Mouse (Mus musculus) stomach, embryonic 15.5 days (tissue): Measurements from ENCODE around the gene Tk2. TPM values are rescaled to one million over a fixed set of nuclear protein-coding genes. Genes with fewer than 3 reads are reported as not detected.

Experiments
- ATAC-seq: fragments of 200-750 bp; cut with Nextera tagmentation; 2 replicates; pipeline ENCODE4 v1.8.0; 2017; ENCODE audit warnings: low read depth, moderate number of reproducible peaks, moderate TSS enrichment; ENCODE audit not compliant: insufficient read depth, low FRiP score
- H3K27ac ChIP-seq: fragments of 300-500 bp; sonication (generic); 2 replicates; pipeline ENCODE4 v1.5.1; 2015; ENCODE audit warnings: mild to moderate bottlenecking, inconsistent platforms
- H3K27me3 ChIP-seq: fragments of 300-500 bp; sonication (generic); replicated peaks from 2 replicates; pipeline ENCODE4 v1.6.1; 2015; ENCODE audit warnings: inconsistent platforms
- H3K36me3 ChIP-seq: fragments of 300-500 bp; sonication (generic); 2 replicates; pipeline ENCODE4 v1.6.1; 2015; ENCODE audit warnings: inconsistent platforms
- H3K4me1 ChIP-seq: fragments of 300-500 bp; sonication (generic); 2 replicates; pipeline ENCODE4 v1.6.1; 2015; ENCODE audit warnings: inconsistent platforms
- H3K4me2 ChIP-seq: fragments of 300-500 bp; sonication (generic); 2 replicates; pipeline ENCODE4 v1.6.1; 2015; ENCODE audit warnings: mild to moderate bottlenecking, inconsistent platforms
- H3K4me3 ChIP-seq: fragments of 300-500 bp; sonication (generic); replicated peaks from 2 replicates; pipeline ENCODE4 v1.5.1; 2015; ENCODE audit warnings: inconsistent platforms
- H3K9ac ChIP-seq: fragments of 300-500 bp; sonication (generic); 2 replicates; pipeline ENCODE4 v1.6.1; 2015; ENCODE audit warnings: inconsistent platforms
- H3K9me3 ChIP-seq: fragments of 300-500 bp; sonication (generic); 2 replicates; pipeline ENCODE4 v1.6.1; 2016; ENCODE audit warnings: inconsistent platforms
- WGBS: fragments of 180-500 bp; shearing (Covaris S2); methylation state at CpG from one replicate; pipeline ENCODE4 v1.1.7; 2015; 5-methylcytosine and 5-hydroxymethylcytosine counted together
- polyA plus RNA-seq: library from polyadenylated mRNA; unstranded; fragments of >200 nt; fragmentation: Nextera tagmentation; extraction: Ambion mirVana; gene quantifications from 2 replicates; pipeline ENCODE4 v1.2.1, GENCODE M21; 2015

Tk2 gene
- polyA plus RNA-seq, 1 experiment from 2014 or later: 16.3 TPM

DNA sequence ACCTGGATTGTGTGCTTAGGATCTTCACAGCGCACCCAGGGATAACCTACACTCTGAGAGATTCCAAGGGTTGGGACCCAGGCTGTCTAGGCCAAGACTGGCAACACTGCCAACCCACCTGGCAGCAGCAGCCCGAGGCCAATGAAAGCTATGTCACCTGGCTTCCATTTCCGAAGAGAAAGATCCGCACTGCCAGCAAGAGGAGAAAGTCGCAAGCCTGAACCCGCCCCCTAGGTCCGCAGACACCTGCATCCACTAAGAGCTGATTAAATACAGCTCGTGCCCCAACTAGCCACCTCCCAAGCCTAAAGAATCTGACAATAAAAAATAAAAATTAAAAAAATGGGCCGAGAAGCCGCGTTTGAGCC lies 466 bp downstream of the Tk2 start:
- 4% methylated on average over 11 of the region's 11 CpGs for WGBS
- Histone ChIP-seq H3K27me3 (no peaks in the 10 kb centered on the region), H3K27ac (peak overlapping the region; percentile 62; the same call in 1 of the 2 replicates), H3K36me3 (no peaks in the 10 kb centered on the region), H3K4me1 (peaks cover 13% of the 10 kb centered on the region), H3K4me3 (peak overlapping the region; percentile 86), H3K9me3 (no peaks in the 10 kb centered on the region), H3K4me2 (peak overlapping the region; percentile 82), H3K9ac (peak overlapping the region; percentile 64)
- ATAC-seq: no peak; the same call in 1 of the 2 replicates

DNA sequence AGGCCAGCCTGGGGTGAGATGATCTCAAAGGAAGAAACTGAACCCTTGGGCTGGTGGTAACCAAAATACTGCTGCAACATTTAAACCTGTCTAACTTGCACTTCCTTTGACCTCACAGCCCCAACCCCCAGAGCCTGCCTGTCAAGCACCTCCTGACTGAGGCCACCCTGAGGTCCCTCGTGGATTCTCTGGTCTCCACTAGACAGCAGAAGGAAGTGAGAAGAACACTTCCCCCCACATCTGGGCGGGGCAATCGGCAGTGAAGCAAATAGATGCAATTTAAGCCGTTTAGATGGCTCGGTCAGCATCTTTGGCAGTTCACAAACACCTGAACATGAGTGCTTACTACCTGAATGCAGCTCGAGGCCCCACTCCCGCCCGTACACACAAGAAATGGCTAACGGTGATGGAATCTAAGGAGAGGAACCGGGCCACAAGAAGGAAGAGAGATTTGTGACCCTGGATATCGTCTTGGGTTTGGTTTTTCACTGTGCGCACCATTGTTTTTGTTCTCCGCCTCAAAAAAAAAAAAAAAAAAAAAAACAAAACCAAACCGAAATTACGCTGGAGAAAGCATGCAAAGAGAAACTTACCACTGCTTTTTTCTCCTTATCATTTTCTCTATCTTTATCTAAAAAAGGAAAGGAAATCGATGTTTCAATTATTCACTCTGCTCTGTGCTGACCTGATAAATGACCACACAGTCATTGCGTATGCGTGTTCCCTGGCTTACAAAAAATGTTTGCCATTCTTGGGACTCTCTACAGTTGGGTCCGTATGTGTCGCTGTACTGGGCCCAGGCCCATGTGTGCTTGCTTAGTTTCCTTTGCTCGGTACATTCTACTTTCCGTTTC lies 1.1 kb downstream of the Tk2 start:
- WGBS: 62% methylated on average over 22 of the region's 22 CpGs
- peak overlapping the region; percentile 86 for H3K4me3 ChIP-seq
- peak overlapping the region; percentile 82 for H3K4me2 ChIP-seq
- H3K27ac ChIP-seq: peak overlapping the region; percentile 41; the same call in 1 of the 2 replicates
- peaks cover 13% of the 10 kb centered on the region for H3K4me1 ChIP-seq
- H3K36me3 ChIP-seq: no peaks in the 10 kb centered on the region
- H3K9me3 ChIP-seq: no peaks in the 10 kb centered on the region
- H3K9ac ChIP-seq: 0 out of 2 replicates have a peak overlapping the region, but pooled peaks have one; percentile 64
- ATAC-seq: no peak
- no peaks in the 10 kb centered on the region for H3K27me3 ChIP-seq

- H3K27me3 ChIP-seq: no peaks in the 10 kb centered on the region
- no peak overlapping the region for H3K9ac ChIP-seq
- ATAC-seq: no peak
- WGBS: 82% methylated on average over 4 of the region's 4 CpGs
- H3K27ac ChIP-seq: no peak overlapping the region
- H3K4me2 ChIP-seq: no peak overlapping the region
- peaks cover 13% of the 10 kb centered on the region for H3K4me1 ChIP-seq
- no peaks in the 10 kb centered on the region for H3K9me3 ChIP-seq
- no peaks in the 10 kb centered on the region for H3K36me3 ChIP-seq
- no peak overlapping the region for H3K4me3 ChIP-seq
Measured at GRCm38 (mm10) chr8:104246621-104247020, 1.7 kb downstream of the Tk2 start.

DNA sequence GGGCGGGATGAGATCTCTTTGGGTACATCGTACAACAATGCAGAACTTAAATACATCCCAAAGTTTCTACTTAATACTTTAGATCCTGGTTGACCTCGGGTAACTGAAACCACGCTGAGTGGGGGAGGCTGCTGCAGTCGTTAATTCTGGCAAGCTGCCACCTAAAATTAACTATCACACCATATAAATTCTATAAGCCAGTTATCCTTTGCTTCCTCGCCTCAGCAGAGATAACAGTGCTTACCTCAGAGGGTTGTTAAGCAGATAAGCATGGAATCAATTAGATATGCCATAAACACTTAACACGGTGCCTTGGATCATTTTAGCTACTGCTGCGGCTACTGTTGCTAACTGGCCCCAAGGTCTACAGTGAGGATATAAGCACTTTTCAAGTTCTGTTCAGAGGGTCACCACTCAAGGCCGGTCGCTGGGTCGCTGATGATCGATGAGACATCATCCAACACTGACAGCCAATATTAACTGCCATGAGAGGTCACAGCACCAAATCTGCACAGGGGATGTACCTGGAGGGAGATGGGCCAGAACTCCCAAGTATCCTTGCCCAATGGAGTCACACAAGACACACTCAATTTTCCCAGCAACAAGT lies 6.2 kb downstream of the Tk2 start:
- 75% methylated on average over 12 of the region's 12 CpGs for WGBS
- H3K9me3 ChIP-seq: no peaks in the 10 kb centered on the region
- H3K4me1 ChIP-seq: peaks cover 5% of the 10 kb centered on the region; the same call in 1 of the 2 replicates
- H3K27ac ChIP-seq: no peak overlapping the region
- no peaks in the 10 kb centered on the region; the same call in 1 of the 2 replicates for H3K36me3 ChIP-seq
- no peak for ATAC-seq
- no peak overlapping the region for H3K4me3 ChIP-seq
- H3K27me3 ChIP-seq: no peaks in the 10 kb centered on the region
- no peak overlapping the region for H3K9ac ChIP-seq
- H3K4me2 ChIP-seq: no peak overlapping the region

DNA sequence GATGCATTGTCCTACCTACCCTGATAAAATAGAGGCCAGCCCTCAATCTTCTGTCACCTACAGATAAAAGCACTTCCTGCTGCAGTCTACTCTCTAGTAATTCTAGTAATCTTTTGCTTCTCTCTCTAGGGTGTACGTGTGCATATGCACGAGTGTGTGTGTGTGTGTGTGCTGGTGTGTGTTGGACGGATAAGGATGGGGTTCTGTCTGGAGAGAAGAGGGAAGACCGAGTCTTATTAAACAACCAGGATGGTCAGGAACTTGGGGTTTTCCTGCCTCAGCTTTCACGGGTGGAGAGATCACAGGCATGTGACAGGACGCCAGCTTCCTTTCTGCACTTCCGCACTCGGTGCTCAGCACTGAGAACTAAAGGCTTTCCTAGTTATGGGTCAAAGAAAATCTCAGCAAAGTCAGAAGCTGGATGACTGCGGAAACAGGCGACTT lies 8.9 kb downstream of the Tk2 start:
- Histone ChIP-seq H3K36me3 (peaks cover 9% of the 10 kb centered on the region), H3K9ac (no peak overlapping the region), H3K4me1 (no peaks in the 10 kb centered on the region), H3K9me3 (no peaks in the 10 kb centered on the region), H3K4me3 (no peak overlapping the region), H3K27ac (no peak overlapping the region), H3K4me2 (no peak overlapping the region), H3K27me3 (no peaks in the 10 kb centered on the region)
- whole genome bisulfite sequencing: 79% methylated on average over 10 of the region's 10 CpGs
- no peak; the same call in 1 of the 2 replicates for ATAC-seq

DNA sequence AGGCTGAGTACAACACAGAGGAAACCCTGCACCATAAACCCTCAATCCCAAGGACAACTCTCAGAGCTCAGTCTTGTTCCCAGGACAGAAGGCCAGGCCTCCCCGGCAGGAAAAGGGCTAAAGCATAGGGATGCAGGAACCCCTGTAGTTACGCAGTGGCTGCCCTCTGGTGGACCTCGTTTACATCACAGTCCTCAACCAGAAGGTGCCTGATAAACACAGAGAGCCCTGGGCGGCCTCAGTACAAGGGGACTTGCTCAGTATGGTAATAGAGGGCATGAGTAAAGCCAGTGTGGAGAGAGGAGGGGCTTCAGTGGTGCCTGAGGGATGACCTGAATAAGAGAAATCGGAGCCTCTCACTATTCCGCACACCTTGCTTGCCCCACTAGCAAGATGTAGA lies 13.8 kb downstream of the Tk2 start:
- no peak overlapping the region for H3K4me3 ChIP-seq
- ATAC-seq: no peak
- no peaks in the 10 kb centered on the region for H3K9me3 ChIP-seq
- 43% methylated on average over 6 of the region's 6 CpGs for WGBS
- H3K27me3 ChIP-seq: no peaks in the 10 kb centered on the region
- no peak overlapping the region for H3K27ac ChIP-seq
- no peak overlapping the region for H3K9ac ChIP-seq
- H3K36me3 ChIP-seq: peaks cover 31% of the 10 kb centered on the region
- H3K4me2 ChIP-seq: no peak overlapping the region
- no peaks in the 10 kb centered on the region for H3K4me1 ChIP-seq

DNA sequence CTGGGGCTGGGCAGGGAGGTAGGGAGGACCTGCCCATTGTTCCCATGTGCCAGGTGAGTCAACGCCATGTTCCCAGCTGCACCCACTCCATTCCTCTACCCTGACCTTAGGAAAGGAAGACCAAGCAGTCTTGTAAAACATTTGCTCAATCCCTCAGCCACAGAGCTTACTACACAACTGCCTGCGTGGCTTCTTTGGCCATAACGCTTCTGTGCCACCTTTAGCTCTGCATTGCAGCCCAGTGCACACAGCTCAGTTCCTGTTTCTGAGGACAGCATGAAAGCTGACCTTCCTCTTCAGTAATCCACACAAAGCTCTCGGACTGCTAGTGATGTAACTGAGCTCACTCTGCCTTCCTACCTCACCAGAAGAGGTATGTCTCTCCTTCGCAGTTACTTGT lies 15.4 kb downstream of the Tk2 start:
- no peak overlapping the region for H3K27ac ChIP-seq
- H3K9me3 ChIP-seq: no peaks in the 10 kb centered on the region
- no peaks in the 10 kb centered on the region for H3K27me3 ChIP-seq
- peaks cover 44% of the 10 kb centered on the region for H3K36me3 ChIP-seq
- ATAC-seq: no peak
- no peak overlapping the region for H3K4me3 ChIP-seq
- WGBS: 87% methylated on average over 5 of the region's 5 CpGs
- no peak overlapping the region for H3K9ac ChIP-seq
- no peaks in the 10 kb centered on the region for H3K4me1 ChIP-seq
- no peak overlapping the region for H3K4me2 ChIP-seq

DNA sequence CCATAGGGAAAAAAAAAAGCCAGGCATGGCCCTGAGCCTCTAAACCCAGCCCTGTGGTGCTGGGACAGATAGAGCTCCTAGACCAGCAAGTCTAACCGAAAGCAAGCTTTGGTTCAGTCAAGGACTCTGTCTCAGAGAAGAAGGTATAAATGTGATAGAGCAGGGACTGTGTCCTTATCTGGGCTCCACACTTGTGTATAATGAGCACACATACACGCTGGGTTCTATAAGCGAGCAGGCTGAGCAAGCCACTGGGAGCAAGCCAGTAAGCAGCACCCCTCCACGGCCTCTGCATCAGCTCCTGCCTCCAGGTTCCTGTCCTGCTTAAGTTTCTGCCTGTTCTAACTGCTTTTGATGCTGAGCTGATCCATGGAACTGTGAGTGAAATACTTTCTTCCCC lies 16.3 kb downstream of the Tk2 start:
- no peak overlapping the region for H3K4me2 ChIP-seq
- H3K27ac ChIP-seq: no peak overlapping the region
- H3K36me3 ChIP-seq: peaks cover 53% of the 10 kb centered on the region
- no peak for ATAC-seq
- no peak overlapping the region for H3K9ac ChIP-seq
- H3K9me3 ChIP-seq: no peaks in the 10 kb centered on the region
- no peak overlapping the region for H3K4me3 ChIP-seq
- H3K4me1 ChIP-seq: no peaks in the 10 kb centered on the region
- WGBS: 96% methylated on average over 4 of the region's 4 CpGs
- no peaks in the 10 kb centered on the region for H3K27me3 ChIP-seq

DNA sequence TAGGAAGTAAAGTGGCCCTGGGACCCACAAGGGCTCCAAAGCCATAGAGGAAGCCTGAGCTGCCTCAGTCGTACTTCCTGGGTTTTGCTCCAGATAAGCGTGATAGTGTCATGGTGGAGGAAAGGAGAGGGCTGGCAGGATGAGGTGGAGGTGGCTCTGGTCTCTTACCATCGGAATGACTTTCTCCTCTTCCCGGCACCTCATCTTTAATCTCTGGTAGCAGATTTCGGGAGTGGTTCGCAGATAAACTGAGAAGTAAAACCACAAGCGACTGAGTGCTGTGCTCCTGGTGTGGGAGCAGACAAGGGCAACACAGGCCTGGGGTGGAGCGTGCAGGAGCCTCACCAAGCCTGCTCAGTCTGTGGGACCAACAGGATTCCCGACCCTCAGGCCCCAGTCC lies 18.0 kb downstream of the Tk2 start:
- Histone ChIP-seq H3K27me3 (no peaks in the 10 kb centered on the region), H3K27ac (no peak overlapping the region), H3K9ac (no peak overlapping the region), H3K4me1 (no peaks in the 10 kb centered on the region), H3K4me2 (no peak overlapping the region), H3K36me3 (peaks cover 59% of the 10 kb centered on the region), H3K9me3 (no peaks in the 10 kb centered on the region), H3K4me3 (no peak overlapping the region)
- WGBS: 88% methylated on average over 9 of the region's 9 CpGs
- no peak for ATAC-seq

DNA sequence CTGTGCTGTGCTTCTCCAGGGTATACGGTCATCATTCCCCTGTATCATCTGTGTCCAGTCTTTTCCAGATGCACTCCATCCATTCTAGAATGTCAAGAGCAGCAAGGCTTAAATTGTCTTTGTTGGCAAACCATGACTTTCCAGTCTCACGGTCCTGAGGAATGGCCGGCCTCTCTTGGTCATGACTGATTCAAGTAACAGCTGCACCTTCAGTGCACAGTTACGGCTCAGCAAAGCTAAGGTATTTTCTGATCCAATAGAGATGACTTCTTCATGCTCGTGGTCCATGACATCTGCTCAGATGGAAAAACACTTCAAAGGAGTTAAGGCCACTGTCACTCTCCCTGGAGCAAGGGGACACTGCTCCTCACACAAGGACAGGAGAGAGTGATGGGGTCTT lies 21.3 kb downstream of the Tk2 start:
- no peak overlapping the region for H3K4me2 ChIP-seq
- ATAC-seq: no peak
- H3K4me1 ChIP-seq: no peaks in the 10 kb centered on the region
- WGBS: 89% methylated on average over 5 of the region's 5 CpGs
- peaks cover 50% of the 10 kb centered on the region for H3K36me3 ChIP-seq
- H3K4me3 ChIP-seq: no peak overlapping the region
- no peaks in the 10 kb centered on the region for H3K27me3 ChIP-seq
- H3K9ac ChIP-seq: no peak overlapping the region
- no peak overlapping the region for H3K27ac ChIP-seq
- no peaks in the 10 kb centered on the region for H3K9me3 ChIP-seq

- no peaks in the 10 kb centered on the region for H3K27me3 ChIP-seq
- WGBS: 40% methylated on average over 5 of the region's 5 CpGs
- no peaks in the 10 kb centered on the region for H3K9me3 ChIP-seq
- H3K9ac ChIP-seq: no peak overlapping the region
- no peak overlapping the region for H3K4me2 ChIP-seq
- no peaks in the 10 kb centered on the region for H3K4me1 ChIP-seq
- H3K27ac ChIP-seq: no peak overlapping the region
- no peak overlapping the region for H3K4me3 ChIP-seq
- ATAC-seq: no peak
- peaks cover 3% of the 10 kb centered on the region; the same call in 1 of the 2 replicates for H3K36me3 ChIP-seq
Measured at GRCm38 (mm10) chr8:104219806-104220205, 28.6 kb downstream of the Tk2 start.

GRCm38 (mm10) chr8:104219079-104219478 lies 29.3 kb downstream of the Tk2 start:
- Histone ChIP-seq H3K4me1 (no peaks in the 10 kb centered on the region), H3K4me3 (no peak overlapping the region), H3K36me3 (no peaks in the 10 kb centered on the region), H3K27me3 (no peaks in the 10 kb centered on the region), H3K9ac (no peak overlapping the region), H3K9me3 (no peaks in the 10 kb centered on the region), H3K27ac (no peak overlapping the region), H3K4me2 (no peak overlapping the region)
- ATAC-seq: no peak
- WGBS: 27% methylated on average over 11 of the region's 11 CpGs
